Mouse (Mus musculus) telencephalon, adult 2 months (tissue): ENCODE measurements at regions not wholly inside any gene's neighbourhood (a gene's known extent, or its start where the extent isn't known, plus 50 kb on each side); places are given as distances from the start of the nearest gene placed in this dataset.

Experiments
- DNase-seq: peaks from one replicate; pipeline ENCODE4 v3.0.0-alpha.2; 2011; ENCODE audit warnings: low read depth, low spot score

GRCm38 (mm10) chr15:85634322-85635141 is 52.3 kb upstream of the Wnt7b start:
- peak; percentile 99 for DNase-seq

GRCm38 (mm10) chr15:85635425-85635824 is 53.2 kb upstream of the Wnt7b start:
- DNase-seq = no peak

- no peak for DNase-seq
Measured at GRCm38 (mm10) chr15:85639566-85639965, 57.3 kb upstream of the Wnt7b start.

- DNase-seq = no peak
Measured at GRCm38 (mm10) chr15:85641120-85642080, 59.1 kb upstream of the Wnt7b start.

- no peak for DNase-seq
Measured at GRCm38 (mm10) chr15:85645396-85645795, 63.1 kb upstream of the Wnt7b start.

GRCm38 (mm10) chr15:85645971-85646638 is 63.8 kb upstream of the Wnt7b start:
- DNase-seq = no peak

GRCm38 (mm10) chr15:85646639-85647277 is 64.5 kb upstream of the Wnt7b start:
- no peak for DNase-seq

- DNase-seq = no peak
Measured at GRCm38 (mm10) chr15:85647593-85647992, 65.3 kb upstream of the Wnt7b start.

GRCm38 (mm10) chr15:85650241-85650640 is 68.0 kb upstream of the Wnt7b start:
- DNase-seq = no peak

- DNase-seq = no peak
Measured at GRCm38 (mm10) chr15:85651718-85652420, 69.6 kb upstream of the Wnt7b start.

- no peak for DNase-seq
Measured at GRCm38 (mm10) chr15:85652431-85652830, 70.2 kb upstream of the Wnt7b start.

GRCm38 (mm10) chr15:85652871-85653337 is 70.6 kb upstream of the Wnt7b start:
- DNase-seq = no peak

- peak; percentile 91 for DNase-seq
Measured at GRCm38 (mm10) chr15:85653421-85654401, 71.4 kb upstream of the Wnt7b start.

GRCm38 (mm10) chr15:85654791-85655190 is 72.5 kb upstream of the Wnt7b start:
- no peak for DNase-seq

GRCm38 (mm10) chr15:85655751-85656167 is 73.5 kb upstream of the Wnt7b start:
- no peak for DNase-seq

- no peak for DNase-seq
Measured at GRCm38 (mm10) chr15:85656852-85657251, 74.6 kb upstream of the Wnt7b start.

- DNase-seq = no peak
Measured at GRCm38 (mm10) chr15:85657441-85657989, 75.2 kb upstream of the Wnt7b start.

GRCm38 (mm10) chr15:85658101-85658885 is 76.0 kb upstream of the Wnt7b start:
- DNase-seq = no peak
